ENCODE assay signal across 8 mouse cellular contexts in the genomic region with DNA sequence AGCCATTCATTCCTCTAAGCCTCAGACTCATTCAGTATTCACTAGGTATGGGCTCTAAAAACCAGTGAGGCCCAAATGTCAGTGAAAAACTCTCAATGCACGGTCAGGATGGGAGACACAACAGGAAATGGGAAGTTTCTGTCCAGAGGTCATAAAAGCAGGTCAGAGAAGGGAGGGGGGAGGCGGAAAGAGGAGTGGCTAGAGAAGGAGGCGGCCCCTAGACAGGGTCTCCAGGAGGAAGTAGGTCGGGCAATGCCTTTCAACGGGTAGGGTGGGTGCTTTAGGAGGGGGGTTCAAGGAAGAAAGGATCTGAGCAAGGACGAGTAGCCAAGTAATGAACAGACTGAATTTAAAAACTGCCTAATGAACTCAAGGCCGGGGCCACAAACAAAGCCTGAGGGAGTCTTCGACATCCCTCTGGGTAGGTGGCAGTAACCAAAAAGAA. TPM values are rescaled to one million over a fixed set of nuclear protein-coding genes. Genes with fewer than 3 reads are reported as not detected.
DNase-seq lines count a peak whose midpoint lies in the region; ATAC-seq and TF ChIP-seq lines count a peak whose summit lies in the region.

No protein-coding gene starts in this region.

- TF ChIP-seq CTCF in kidney, adult 2 months (conservative IDR thresholded peaks at IDR 0.05; ENCODE audit: insufficient read depth, insufficient read length, low read depth, low read length), result no peak

- H3K27me3 ChIP-seq in kidney, adult 2 months (replicated peaks; ENCODE audit: control insufficient read depth, insufficient read depth, low read length), result no peaks in the 10 kb centered on the region
- H3K27me3 ChIP-seq in lung, embryonic 15.5 days, result no peaks in the 10 kb centered on the region

- peak overlapping the region; percentile 49 for H3K4me2 ChIP-seq in lung, embryonic 15.5 days

- H3K9me3 ChIP-seq in lung, embryonic 15.5 days, result no peaks in the 10 kb centered on the region

- peak overlapping the region; percentile 87 for H3K27ac ChIP-seq in kidney, adult 2 months (ENCODE audit: insufficient read depth, low read depth, low read length)
- peak overlapping the region; percentile 85 for H3K27ac ChIP-seq in lung, embryonic 15.5 days

- H3K9ac ChIP-seq in lung, embryonic 15.5 days, result no peak overlapping the region; the same call in 1 of the 2 replicates

- peak overlapping the region; percentile 30 for H3K4me3 ChIP-seq in kidney, adult 2 months (ENCODE audit: insufficient read depth, low read depth, low read length)
- H3K4me3 ChIP-seq in lung, embryonic 15.5 days, result 0 out of 2 replicates have a peak overlapping the region, but pooled peaks have one; percentile 11

- TF ChIP-seq POLR2A in kidney, adult 2 months (IDR thresholded peaks at IDR 0.05; ENCODE audit: low read depth, low read length), result no peak

- DNase-seq in CD4-positive, CD25-positive, alpha-beta regulatory T cell, adult 2 months (ENCODE audit: low read depth, low spot score), result peak; percentile 44
- peak; percentile 70 to 77 for DNase-seq in heart, adult 9 months (ENCODE audit: low spot score in 2 of 2)
- DNase-seq in kidney, adult 2 months, result peak; percentile 83
- DNase-seq in testis, postnatal 14 days (ENCODE audit: low spot score), result peak; percentile 31
- DNase-seq in urinary bladder, postnatal 10 days (ENCODE audit: low spot score), result no peak
- DNase-seq in cerebellum, postnatal 14 days, result no peak

- no peaks in the 10 kb centered on the region for H3K4me1 ChIP-seq in kidney, adult 2 months (ENCODE audit: control insufficient read depth, insufficient read depth, low read length)
- peaks cover 14% of the 10 kb centered on the region for H3K4me1 ChIP-seq in lung, embryonic 15.5 days

- peak; percentile 8 for ATAC-seq in activated CD4-positive, CD25-positive, alpha-beta regulatory T cell, adult 4 months
- peak; percentile 67; the same call in 1 of the 2 replicates for ATAC-seq in lung, embryonic 15.5 days (ENCODE audit: borderline replicate concordance, extremely low read depth, low FRiP score, low TSS enrichment)

- 28% methylated on average over 8 of the region's 8 CpGs for WGBS in kidney, adult 2 months
- 19% methylated on average over 8 of the region's 8 CpGs for WGBS in lung, embryonic 15.5 days

- no peaks in the 10 kb centered on the region for H3K36me3 ChIP-seq in kidney, adult 2 months (ENCODE audit: control insufficient read depth, insufficient read depth, low read length)
- H3K36me3 ChIP-seq in lung, embryonic 15.5 days, result no peaks in the 10 kb centered on the region

RNA-seq across cellular contexts. Expression of gene Mymx, which starts 17.1 kb away (rescaled TPM):
- not detected for polyA plus RNA-seq in activated CD4-positive, CD25-positive, alpha-beta regulatory T cell, adult 4 months (2017; shearing (Covaris generic))
- polyA plus RNA-seq in kidney, adult 2 months (2012; rRNA removed), result 6.4 and 7.1 TPM in 2 replicates
- 0.36 and 0.41 TPM in 2 replicates for polyA plus RNA-seq in lung, embryonic 15.5 days (2015; fragmentation: Nextera tagmentation; extraction: Ambion mirVana)

RNA-seq across cellular contexts. Expression of gene Slc29a1, which starts 19.6 kb away (rescaled TPM):
- 10 to 100 TPM; 82.3 to 85.3 TPM for polyA plus RNA-seq in activated CD4-positive, CD25-positive, alpha-beta regulatory T cell, adult 4 months (2017; shearing (Covaris generic))
- polyA plus RNA-seq in kidney, adult 2 months (2012; rRNA removed), result 89.5 and 90.4 TPM in 2 replicates
- polyA plus RNA-seq in lung, embryonic 15.5 days (2015; fragmentation: Nextera tagmentation; extraction: Ambion mirVana), result 92.1 and 103 TPM in 2 replicates

RNA-seq across cellular contexts. Expression of gene Capn11, which starts 40.2 kb away (rescaled TPM):
- under 1 TPM in 1 of 2 experiments, not detected in 1; 0.33 TPM for polyA plus RNA-seq in activated CD4-positive, CD25-positive, alpha-beta regulatory T cell, adult 4 months (2017; shearing (Covaris generic))
- polyA plus RNA-seq in kidney, adult 2 months (2012; rRNA removed), result 0.04 and 0.16 TPM in 2 replicates
- polyA plus RNA-seq in lung, embryonic 15.5 days (2015; fragmentation: Nextera tagmentation; extraction: Ambion mirVana), result 0.31 and 0.41 TPM in 2 replicates

RNA-seq across cellular contexts. Expression of gene Hsp90ab1, which starts 45.9 kb away (rescaled TPM):
- polyA plus RNA-seq in activated CD4-positive, CD25-positive, alpha-beta regulatory T cell, adult 4 months (2017; shearing (Covaris generic)), result 100 to 1,000 TPM; 836 to 982 TPM
- polyA plus RNA-seq in kidney, adult 2 months (2012; rRNA removed), result 369 and 408 TPM in 2 replicates
- 1,572 and 1,619 TPM in 2 replicates for polyA plus RNA-seq in lung, embryonic 15.5 days (2015; fragmentation: Nextera tagmentation; extraction: Ambion mirVana)

RNA-seq across cellular contexts. Expression of gene Slc35b2, which starts 55.3 kb away (rescaled TPM):
- 10 to 100 TPM; 27.7 to 33.8 TPM for polyA plus RNA-seq in activated CD4-positive, CD25-positive, alpha-beta regulatory T cell, adult 4 months (2017; shearing (Covaris generic))
- 75.5 and 96.1 TPM in 2 replicates for polyA plus RNA-seq in kidney, adult 2 months (2012; rRNA removed)
- 137 and 141 TPM in 2 replicates for polyA plus RNA-seq in lung, embryonic 15.5 days (2015; fragmentation: Nextera tagmentation; extraction: Ambion mirVana)

Comparison
In these comparisons a context has a peak if more than half of its experiments do, and no peak if none do; other contexts are left out.
1. DNase-seq: peak in CD4-positive, CD25-positive, alpha-beta regulatory T cell, adult 2 months (single experiment), heart, adult 9 months (2 of 2), kidney, adult 2 months (single experiment) and testis, postnatal 14 days (single experiment); none in urinary bladder, postnatal 10 days (single experiment) and cerebellum, postnatal 14 days (0 of 2).